Comparison of ENCODE assay signal across 8 mouse cellular contexts in genomic region chr5:103936906-103937589, GRCm38 (mm10). TPM values are rescaled to one million over a fixed set of nuclear protein-coding genes. Genes with fewer than 3 reads are reported as not detected.
DNase-seq lines count a peak whose midpoint lies in the region; ATAC-seq and TF ChIP-seq lines count a peak whose summit lies in the region.

No protein-coding gene starts in this region.

- no peak overlapping the region for H3K4me2 ChIP-seq in kidney, embryonic 15.5 days
- no peak overlapping the region for H3K4me2 ChIP-seq in hindbrain, postnatal 0 days (ENCODE audit: low read depth, low read length)
- H3K4me2 ChIP-seq in midbrain, embryonic 15.5 days: no peak overlapping the region

- H3K36me3 ChIP-seq in kidney, embryonic 15.5 days: no peaks in the 10 kb centered on the region
- H3K36me3 ChIP-seq in hindbrain, postnatal 0 days (ENCODE audit: insufficient read depth, low read length): no peaks in the 10 kb centered on the region
- H3K36me3 ChIP-seq in midbrain, embryonic 15.5 days (replicated peaks): no peaks in the 10 kb centered on the region

- H3K4me3 ChIP-seq in kidney, embryonic 15.5 days (replicated peaks): no peak overlapping the region
- no peak overlapping the region for H3K4me3 ChIP-seq in hindbrain, postnatal 0 days (ENCODE audit: low read length)
- no peak overlapping the region for H3K4me3 ChIP-seq in midbrain, embryonic 15.5 days

- WGBS in kidney, embryonic 15.5 days: 52% methylated on average over 14 of the region's 14 CpGs
- WGBS in hindbrain, postnatal 0 days: 23% methylated on average over 14 of the region's 14 CpGs
- 37% methylated on average over 14 of the region's 14 CpGs for WGBS in midbrain, embryonic 15.5 days

- peak; percentile 19 for DNase-seq in kidney, adult 18-20 months
- DNase-seq in Muller cell, postnatal 12 days (ENCODE audit: inconsistent ontology term): peak; percentile 25
- DNase-seq in hindbrain, postnatal 0 days (ENCODE audit: low spot score): peak; percentile 76
- DNase-seq in right cerebral cortex, postnatal 4 days: no peak
- DNase-seq in right cerebral cortex, adult 2 months (ENCODE audit: low spot score in 2 of 2): no peak

- H3K27me3 ChIP-seq in kidney, embryonic 15.5 days: no peaks in the 10 kb centered on the region
- peaks cover 7% of the 10 kb centered on the region; the same call in 1 of the 2 replicates for H3K27me3 ChIP-seq in hindbrain, postnatal 0 days (ENCODE audit: insufficient read depth, low read length)
- H3K27me3 ChIP-seq in midbrain, embryonic 15.5 days (replicated peaks): 0 out of 2 replicates have a peak, but pooled peaks cover 3% of the 10 kb centered on the region

- no peak overlapping the region for H3K9ac ChIP-seq in kidney, embryonic 15.5 days
- no peak overlapping the region for H3K9ac ChIP-seq in hindbrain, postnatal 0 days (replicated peaks; ENCODE audit: low read length)
- no peak overlapping the region for H3K9ac ChIP-seq in midbrain, embryonic 15.5 days

- 0 out of 2 replicates have a peak, but pooled peaks cover 10% of the 10 kb centered on the region for H3K4me1 ChIP-seq in kidney, embryonic 15.5 days
- H3K4me1 ChIP-seq in hindbrain, postnatal 0 days (ENCODE audit: insufficient read depth, low read length): peaks cover 4% of the 10 kb centered on the region; the same call in 1 of the 2 replicates
- peaks cover 11% of the 10 kb centered on the region; the same call in 1 of the 2 replicates for H3K4me1 ChIP-seq in midbrain, embryonic 15.5 days

- ATAC-seq in kidney, embryonic 15.5 days (replicated peaks; ENCODE audit: low FRiP score): no peak
- peak; percentile 77 for ATAC-seq in erythroblast, adult 5-6 weeks (replicated peaks; ENCODE audit: low FRiP score, poor library complexity, severe bottlenecking)
- ATAC-seq in hindbrain, postnatal 0 days: peak; percentile 79
- ATAC-seq in midbrain, embryonic 15.5 days (replicated peaks): peak; percentile 73

- no peak overlapping the region; the same call in 1 of the 2 replicates for H3K27ac ChIP-seq in kidney, embryonic 15.5 days
- H3K27ac ChIP-seq in hindbrain, postnatal 0 days: peak overlapping the region; percentile 45; the same call in 1 of the 2 replicates
- 0 out of 2 replicates have a peak overlapping the region, but pooled peaks have one; percentile 25 for H3K27ac ChIP-seq in midbrain, embryonic 15.5 days

- 0 out of 2 replicates have a peak, but pooled peaks cover 3% of the 10 kb centered on the region for H3K9me3 ChIP-seq in kidney, embryonic 15.5 days (replicated peaks)
- H3K9me3 ChIP-seq in hindbrain, postnatal 0 days (ENCODE audit: low read length): no peaks in the 10 kb centered on the region
- H3K9me3 ChIP-seq in midbrain, embryonic 15.5 days: no peaks in the 10 kb centered on the region

- TF ChIP-seq CTCF in hindbrain, postnatal 0 days (IDR thresholded peaks at IDR 0.05; ENCODE audit: low read depth): peak; percentile 60

RNA-seq across cellular contexts. Expression of gene Klhl8, which starts 26.0 kb away (rescaled TPM):
- polyA plus RNA-seq in kidney, embryonic 15.5 days (2015; fragmentation: Nextera tagmentation; extraction: Ambion mirVana): 11.0 and 11.7 TPM in 2 replicates
- total RNA-seq in erythroblast, adult 5-6 weeks (2015; ENCODE audit: low replicate concordance): not detected in 2 replicates
- total RNA-seq in erythroblast, adult 5-6 weeks (2017; ENCODE audit: low replicate concordance): 0.51 and 1.7 TPM in 2 replicates
- 38.7 and 40.1 TPM in 2 replicates for total RNA-seq in hindbrain, postnatal 0 days (2014; rRNA removed)
- polyA plus RNA-seq in hindbrain, postnatal 0 days (2015; fragmentation: Nextera tagmentation; extraction: Ambion mirVana): 32.0 and 33.4 TPM in 2 replicates
- 45.2 and 46.4 TPM in 2 replicates for polyA plus RNA-seq in midbrain, embryonic 15.5 days (2015; fragmentation: Nextera tagmentation; extraction: Ambion mirVana)

RNA-seq across cellular contexts. Expression of gene Hsd17b13, which starts 40.2 kb away (rescaled TPM):
- polyA plus RNA-seq in kidney, embryonic 15.5 days (2015; fragmentation: Nextera tagmentation; extraction: Ambion mirVana): 0.27 and 0.49 TPM in 2 replicates
- not detected in 2 replicates for total RNA-seq in erythroblast, adult 5-6 weeks (2015; ENCODE audit: low replicate concordance)
- 0.84 TPM in 1 of 2 replicates, not detected in the other for total RNA-seq in erythroblast, adult 5-6 weeks (2017; ENCODE audit: low replicate concordance)
- total RNA-seq in hindbrain, postnatal 0 days (2014; rRNA removed): not detected in 2 replicates
- not detected in 2 replicates for polyA plus RNA-seq in hindbrain, postnatal 0 days (2015; fragmentation: Nextera tagmentation; extraction: Ambion mirVana)
- 0.17 and 0.19 TPM in 2 replicates for polyA plus RNA-seq in midbrain, embryonic 15.5 days (2015; fragmentation: Nextera tagmentation; extraction: Ambion mirVana)

Comparison
In these comparisons a context has a peak if more than half of its experiments do, and no peak if none do; other contexts are left out.
1. DNase-seq: peak in kidney, adult 18-20 months (single experiment), Muller cell, postnatal 12 days (single experiment) and hindbrain, postnatal 0 days (single experiment); none in right cerebral cortex, postnatal 4 days (single experiment) and right cerebral cortex, adult 2 months (0 of 2).